Mouse (Mus musculus): ENCODE data around the gene Gm8926. TPM values are rescaled to one million over a fixed set of nuclear protein-coding genes. Genes with fewer than 3 reads are reported as not detected.
"Not testable (repeated sequence)": the region's sequence is repeated elsewhere in the genome, so short reads cannot be mapped to it uniquely, and the experiment has no call there.

The Gm8926 gene
- not detected in 2 replicates for polyA plus RNA-seq (2016; fragmentation: Nextera tagmentation; extraction: Ambion mirVana)

GRCm38 (mm10) chr5:11770248-11770647 lies at the start of gene Gm8926:
Gene Gm8926, plus strand, starts transcription at chr5:11770548.
- H3K36me3 ChIP-seq (replicated peaks); H3K4me1 ChIP-seq; H3K9me3 ChIP-seq; H3K4me3 ChIP-seq; DNase-seq (ENCODE audit: extremely low spot score, low spot score); H3K27ac ChIP-seq; H3K27me3 ChIP-seq (ENCODE audit: poor library complexity, severe bottlenecking): not testable (repeated sequence)
- WGBS: 50% methylated on average over 1 of the region's 4 CpGs

Other genes with a start within 250 kb of the Gm8926 start
- not detected in 2 replicates for gene Gm6460, start 175.6 kb upstream of the Gm8926 start, polyA plus RNA-seq (2016; fragmentation: Nextera tagmentation; extraction: Ambion mirVana)
- gene Gm8922, start 88.6 kb upstream of the Gm8926 start, polyA plus RNA-seq (2016; fragmentation: Nextera tagmentation; extraction: Ambion mirVana): not detected in 2 replicates
- gene Gm6465, start 75.0 kb downstream of the Gm8926 start, polyA plus RNA-seq (2016; fragmentation: Nextera tagmentation; extraction: Ambion mirVana): not detected in 2 replicates
- not detected in 2 replicates for gene 4933402N22Rik, start 147.5 kb downstream of the Gm8926 start, polyA plus RNA-seq (2016; fragmentation: Nextera tagmentation; extraction: Ambion mirVana)